Mouse (Mus musculus) mesoderm, embryonic 11.5 days (tissue): ENCODE data around the gene Hdgfl3.

ENCODE experiments used
- DNase-seq: peaks from one replicate; pipeline ENCODE4 v3.0.0-alpha.2; 2012; ENCODE audit warnings: low read depth, low spot score

Hdgfl3 gene

GRCm38 (mm10) chr7:81934267-81934745, at the start of gene Hdgfl3:
TSS of gene Hdgfl3 (minus strand) at chr7:81934473.
- DNase-seq: peak; percentile 78

- no peak for DNase-seq
These were observed 49.4 kb upstream of the Hdgfl3 start for GRCm38 (mm10) chr7:81983651-81984050.

GRCm38 (mm10) chr7:81978304-81978703, 44.0 kb upstream of the Hdgfl3 start:
- no peak for DNase-seq

- no peak for DNase-seq
These were observed 40.3 kb upstream of the Hdgfl3 start for GRCm38 (mm10) chr7:81974616-81975015.

- no peak for DNase-seq
These were observed 39.7 kb upstream of the Hdgfl3 start for GRCm38 (mm10) chr7:81973939-81974338.

- DNase-seq: no peak
These were observed 39.1 kb upstream of the Hdgfl3 start for GRCm38 (mm10) chr7:81973339-81973738.

GRCm38 (mm10) chr7:81968975-81969374, 34.7 kb upstream of the Hdgfl3 start:
- DNase-seq: no peak

- DNase-seq: no peak
These were observed 34.2 kb upstream of the Hdgfl3 start for GRCm38 (mm10) chr7:81968451-81968850.

GRCm38 (mm10) chr7:81966195-81966594, 31.9 kb upstream of the Hdgfl3 start:
- DNase-seq: no peak

- DNase-seq: peak; percentile 78
These were observed 25.4 kb upstream of the Hdgfl3 start for GRCm38 (mm10) chr7:81959704-81960103.

GRCm38 (mm10) chr7:81954208-81954846, 20.1 kb upstream of the Hdgfl3 start:
- peak; percentile 21 for DNase-seq

GRCm38 (mm10) chr7:81950499-81950898, 16.2 kb upstream of the Hdgfl3 start:
- DNase-seq: no peak

- peak; percentile 41 for DNase-seq
These were observed 11.1 kb upstream of the Hdgfl3 start for GRCm38 (mm10) chr7:81945398-81945797.

GRCm38 (mm10) chr7:81934806-81935205, 533 bp upstream of the Hdgfl3 start:
- no peak for DNase-seq

- peak; percentile 63 for DNase-seq
These were observed 539 bp downstream of the Hdgfl3 start for GRCm38 (mm10) chr7:81933601-81934266.

- peak; percentile 13 for DNase-seq
These were observed 1.1 kb downstream of the Hdgfl3 start for GRCm38 (mm10) chr7:81933061-81933600.

- DNase-seq: no peak
These were observed 1.7 kb downstream of the Hdgfl3 start for GRCm38 (mm10) chr7:81932521-81933045.

GRCm38 (mm10) chr7:81928998-81929397, 5.3 kb downstream of the Hdgfl3 start:
- DNase-seq: no peak

GRCm38 (mm10) chr7:81921379-81921952, 12.8 kb downstream of the Hdgfl3 start:
- no peak for DNase-seq

- no peak for DNase-seq
These were observed 14.0 kb downstream of the Hdgfl3 start for GRCm38 (mm10) chr7:81920314-81920713.

- DNase-seq: no peak
These were observed 16.0 kb downstream of the Hdgfl3 start for GRCm38 (mm10) chr7:81918316-81918715.

GRCm38 (mm10) chr7:81904926-81905325, 29.3 kb downstream of the Hdgfl3 start:
- no peak for DNase-seq
